Mouse (Mus musculus): ENCODE measurements at regions not wholly inside any gene's neighbourhood (a gene's known extent, or its start where the extent isn't known, plus 50 kb on each side); places are given as distances from the start of the nearest gene placed in this dataset.

GRCm38 (mm10) chr8:126165486-126166095 lies 132.8 kb upstream of the Slc35f3 start:
- H3K36me3 ChIP-seq = no peaks in the 10 kb centered on the region
- H3K4me1 ChIP-seq = peaks cover 3% of the 10 kb centered on the region; the same call in 1 of the 2 replicates
- H3K27me3 ChIP-seq (ENCODE audit: insufficient read depth, poor library complexity, severe bottlenecking) = no peaks in the 10 kb centered on the region
- H3K4me3 ChIP-seq = no peak overlapping the region
- no peaks in the 10 kb centered on the region for H3K9me3 ChIP-seq
- H3K27ac ChIP-seq = no peak overlapping the region
- no peak for DNase-seq (ENCODE audit: low spot score)
- WGBS = 81% methylated on average over 8 of the region's 8 CpGs

- no peaks in the 10 kb centered on the region for H3K36me3 ChIP-seq
- no peak overlapping the region for H3K27ac ChIP-seq
- H3K4me3 ChIP-seq = no peak overlapping the region
- DNase-seq (ENCODE audit: low spot score) = no peak
- 67% methylated on average over 7 of the region's 7 CpGs for WGBS
- H3K27me3 ChIP-seq (ENCODE audit: insufficient read depth, poor library complexity, severe bottlenecking) = no peaks in the 10 kb centered on the region
- no peaks in the 10 kb centered on the region for H3K9me3 ChIP-seq
- no peaks in the 10 kb centered on the region for H3K4me1 ChIP-seq
These were observed 132.0 kb upstream of the Slc35f3 start for GRCm38 (mm10) chr8:126166394-126166793.

- Histone ChIP-seq H3K36me3 (no peaks in the 10 kb centered on the region), H3K27me3 (ENCODE audit: insufficient read depth, poor library complexity, severe bottlenecking) (no peaks in the 10 kb centered on the region), H3K4me3 (no peak overlapping the region), H3K4me1 (peaks cover 7% of the 10 kb centered on the region; the same call in 1 of the 2 replicates), H3K27ac (no peak overlapping the region), H3K9me3 (no peaks in the 10 kb centered on the region)
- no peak for DNase-seq (ENCODE audit: low spot score)
- WGBS = 82% methylated on average over 7 of the region's 7 CpGs
These were observed 123.9 kb upstream of the Slc35f3 start for GRCm38 (mm10) chr8:126174451-126174850.

GRCm38 (mm10) chr8:126176305-126176704 lies 122.1 kb upstream of the Slc35f3 start:
- 75% methylated on average over 7 of the region's 7 CpGs for WGBS

GRCm38 (mm10) chr8:126177855-126178254 lies 120.5 kb upstream of the Slc35f3 start:
- H3K4me3 ChIP-seq = no peak overlapping the region
- H3K27me3 ChIP-seq (ENCODE audit: insufficient read depth, poor library complexity, severe bottlenecking) = no peaks in the 10 kb centered on the region
- H3K9me3 ChIP-seq = no peaks in the 10 kb centered on the region
- DNase-seq (ENCODE audit: low spot score) = no peak
- no peak overlapping the region for H3K27ac ChIP-seq
- H3K36me3 ChIP-seq = no peaks in the 10 kb centered on the region
- H3K4me1 ChIP-seq = peaks cover 7% of the 10 kb centered on the region; the same call in 1 of the 2 replicates
- 66% methylated on average over 10 of the region's 10 CpGs for WGBS

More at GRCm38 (mm10) chr8:126176305-126176704, 122.1 kb upstream of the Slc35f3 start:
- DNase-seq (ENCODE audit: low spot score) = no peak
- Histone ChIP-seq H3K27me3 (ENCODE audit: insufficient read depth, poor library complexity, severe bottlenecking) (no peaks in the 10 kb centered on the region), H3K27ac (no peak overlapping the region), H3K36me3 (no peaks in the 10 kb centered on the region), H3K9me3 (no peaks in the 10 kb centered on the region), H3K4me1 (peaks cover 7% of the 10 kb centered on the region; the same call in 1 of the 2 replicates), H3K4me3 (no peak overlapping the region)

- WGBS = 69% methylated on average over 5 of the region's 5 CpGs
These were observed 109.5 kb upstream of the Slc35f3 start for GRCm38 (mm10) chr8:126188741-126189285.

GRCm38 (mm10) chr8:126195616-126196015 lies 102.7 kb upstream of the Slc35f3 start:
- Histone ChIP-seq H3K4me1 (no peaks in the 10 kb centered on the region), H3K36me3 (no peaks in the 10 kb centered on the region), H3K27me3 (ENCODE audit: insufficient read depth, poor library complexity, severe bottlenecking) (no peaks in the 10 kb centered on the region), H3K9me3 (peaks cover 5% of the 10 kb centered on the region; the same call in 1 of the 2 replicates), H3K4me3 (no peak overlapping the region), H3K27ac (no peak overlapping the region)
- no peak for DNase-seq (ENCODE audit: low spot score)
- 67% methylated on average over 2 of the region's 2 CpGs for WGBS

More at GRCm38 (mm10) chr8:126188741-126189285, 109.5 kb upstream of the Slc35f3 start:
- Histone ChIP-seq H3K4me1 (no peaks in the 10 kb centered on the region), H3K36me3 (no peaks in the 10 kb centered on the region), H3K9me3 (0 out of 2 replicates have a peak, but pooled peaks cover 8% of the 10 kb centered on the region), H3K27ac (no peak overlapping the region), H3K4me3 (no peak overlapping the region), H3K27me3 (ENCODE audit: insufficient read depth, poor library complexity, severe bottlenecking) (no peaks in the 10 kb centered on the region)
- no peak for DNase-seq (ENCODE audit: low spot score)

GRCm38 (mm10) chr8:126210561-126210960 lies 87.8 kb upstream of the Slc35f3 start:
- no peak for DNase-seq (ENCODE audit: low spot score)
- 87% methylated on average over 8 of the region's 8 CpGs for WGBS

GRCm38 (mm10) chr8:126212802-126213201 lies 85.6 kb upstream of the Slc35f3 start:
- H3K27ac ChIP-seq = no peak overlapping the region
- no peaks in the 10 kb centered on the region for H3K4me1 ChIP-seq
- 80% methylated on average over 5 of the region's 5 CpGs for WGBS
- no peak for DNase-seq (ENCODE audit: low spot score)
- no peak overlapping the region for H3K4me3 ChIP-seq
- H3K36me3 ChIP-seq = no peaks in the 10 kb centered on the region
- no peaks in the 10 kb centered on the region for H3K27me3 ChIP-seq (ENCODE audit: insufficient read depth, poor library complexity, severe bottlenecking)
- H3K9me3 ChIP-seq = no peaks in the 10 kb centered on the region

More at GRCm38 (mm10) chr8:126210561-126210960, 87.8 kb upstream of the Slc35f3 start:
- H3K9me3 ChIP-seq = no peaks in the 10 kb centered on the region
- no peaks in the 10 kb centered on the region for H3K36me3 ChIP-seq
- H3K4me1 ChIP-seq = no peaks in the 10 kb centered on the region
- no peak overlapping the region for H3K27ac ChIP-seq
- H3K27me3 ChIP-seq (ENCODE audit: insufficient read depth, poor library complexity, severe bottlenecking) = no peaks in the 10 kb centered on the region
- no peak overlapping the region for H3K4me3 ChIP-seq

- H3K4me3 ChIP-seq = no peak overlapping the region
- no peak for DNase-seq (ENCODE audit: low spot score)
- no peaks in the 10 kb centered on the region for H3K9me3 ChIP-seq
- no peak overlapping the region for H3K27ac ChIP-seq
- 71% methylated on average over 1 of the region's 1 CpGs for WGBS
- H3K36me3 ChIP-seq = no peaks in the 10 kb centered on the region
- no peaks in the 10 kb centered on the region for H3K4me1 ChIP-seq
- no peaks in the 10 kb centered on the region for H3K27me3 ChIP-seq (ENCODE audit: insufficient read depth, poor library complexity, severe bottlenecking)
These were observed 83.8 kb upstream of the Slc35f3 start for GRCm38 (mm10) chr8:126214571-126214970.

GRCm38 (mm10) chr8:126216391-126216790 lies 82.0 kb upstream of the Slc35f3 start:
- H3K4me1 ChIP-seq = no peaks in the 10 kb centered on the region
- no peak for DNase-seq (ENCODE audit: low spot score)
- no peak overlapping the region for H3K27ac ChIP-seq
- no peaks in the 10 kb centered on the region for H3K27me3 ChIP-seq (ENCODE audit: insufficient read depth, poor library complexity, severe bottlenecking)
- 83% methylated on average over 5 of the region's 5 CpGs for WGBS
- no peaks in the 10 kb centered on the region for H3K9me3 ChIP-seq
- H3K4me3 ChIP-seq = no peak overlapping the region
- H3K36me3 ChIP-seq = no peaks in the 10 kb centered on the region

- Histone ChIP-seq H3K4me3 (no peak overlapping the region), H3K27ac (no peak overlapping the region), H3K9me3 (no peaks in the 10 kb centered on the region), H3K36me3 (no peaks in the 10 kb centered on the region), H3K4me1 (no peaks in the 10 kb centered on the region), H3K27me3 (ENCODE audit: insufficient read depth, poor library complexity, severe bottlenecking) (no peaks in the 10 kb centered on the region)
- no peak for DNase-seq (ENCODE audit: low spot score)
- 55% methylated on average over 1 of the region's 1 CpGs for WGBS
These were observed 76.7 kb upstream of the Slc35f3 start for GRCm38 (mm10) chr8:126221631-126222030.

GRCm38 (mm10) chr8:126231801-126232200 lies 66.6 kb upstream of the Slc35f3 start:
- H3K27me3 ChIP-seq (ENCODE audit: insufficient read depth, poor library complexity, severe bottlenecking) = no peaks in the 10 kb centered on the region
- H3K36me3 ChIP-seq = no peaks in the 10 kb centered on the region
- H3K4me3 ChIP-seq = no peak overlapping the region
- no peaks in the 10 kb centered on the region for H3K4me1 ChIP-seq
- WGBS = 70% methylated on average over 1 of the region's 1 CpGs
- no peak for DNase-seq (ENCODE audit: low spot score)
- H3K27ac ChIP-seq = no peak overlapping the region
- H3K9me3 ChIP-seq = no peaks in the 10 kb centered on the region

Data from heart, embryonic 10.5 days (tissue).